Mouse (Mus musculus) liver, embryonic 11.5 days (tissue): ENCODE data around the gene Cops7a. TPM values are rescaled to one million over a fixed set of nuclear protein-coding genes. Genes with fewer than 3 reads are reported as not detected.

Source experiments
- ATAC-seq: fragments of 200-750 bp; cut with Nextera tagmentation; replicated peaks from 2 replicates; pipeline ENCODE4 v1.8.0; 2017; ENCODE audit warnings: moderate number of reproducible peaks, mild to moderate bottlenecking, moderate TSS enrichment, moderate library complexity; ENCODE audit not compliant: low FRiP score
- DNase-seq: peaks from one replicate; pipeline ENCODE4 v3.0.0-alpha.2; 2017; ENCODE audit warnings: low spot score
- H3K27ac ChIP-seq: fragments of 300-500 bp; sonication (generic); 2 replicates; pipeline ENCODE4 v1.5.1; 2014; ENCODE audit warnings: mild to moderate bottlenecking, low read depth, low read length, control low read depth
- H3K27me3 ChIP-seq: fragments of 300-500 bp; sonication (generic); replicated peaks from 2 replicates; pipeline ENCODE4 v1.6.1; 2014; ENCODE audit warnings: low read length, mixed read lengths; ENCODE audit not compliant: control insufficient read depth, insufficient read depth
- H3K36me3 ChIP-seq: fragments of 300-500 bp; sonication (generic); 2 replicates; pipeline ENCODE4 v1.6.1; 2014; ENCODE audit warnings: mild to moderate bottlenecking, low read length, moderate library complexity, mixed read lengths; ENCODE audit not compliant: control insufficient read depth, insufficient read depth
- H3K4me1 ChIP-seq: fragments of 300-500 bp; sonication (generic); replicated peaks from 2 replicates; pipeline ENCODE4 v1.6.1; 2014; ENCODE audit warnings: low read length, mixed read lengths; ENCODE audit not compliant: control insufficient read depth, insufficient read depth
- H3K4me2 ChIP-seq: fragments of 300-500 bp; sonication (generic); 2 replicates; pipeline ENCODE4 v1.6.1; 2014; ENCODE audit warnings: mild to moderate bottlenecking, control low read depth, moderate library complexity
- H3K4me3 ChIP-seq: fragments of 300-500 bp; sonication (generic); 2 replicates; pipeline ENCODE4 v1.5.1; 2014; ENCODE audit warnings: low read depth, low read length, control low read depth
- H3K9ac ChIP-seq: fragments of 300-500 bp; sonication (generic); 2 replicates; pipeline ENCODE4 v1.6.1; 2014; ENCODE audit warnings: low read depth, low read length, control low read depth
- H3K9me3 ChIP-seq: fragments of 300-500 bp; sonication (generic); 2 replicates; pipeline ENCODE4 v1.6.1; 2016; ENCODE audit warnings: low read length, inconsistent platforms, mixed read lengths; ENCODE audit not compliant: control insufficient read depth
- WGBS: fragments of 180-500 bp; shearing (Covaris S2); extraction: QIAGEN DNeasy Blood & Tissue Kit; methylation state at CpG from one replicate; pipeline ENCODE4 v1.1.7; 2014; 5-methylcytosine and 5-hydroxymethylcytosine counted together
- polyA plus RNA-seq: library from polyadenylated mRNA; unstranded; fragments of >200 nt; fragmentation: Nextera tagmentation; extraction: Ambion mirVana; gene quantifications from 2 replicates; pipeline ENCODE4 v1.2.1, GENCODE M21; 2014

Gene Cops7a
- polyA plus RNA-seq, 1 experiment from 2014 or later, result 147 TPM

DNA sequence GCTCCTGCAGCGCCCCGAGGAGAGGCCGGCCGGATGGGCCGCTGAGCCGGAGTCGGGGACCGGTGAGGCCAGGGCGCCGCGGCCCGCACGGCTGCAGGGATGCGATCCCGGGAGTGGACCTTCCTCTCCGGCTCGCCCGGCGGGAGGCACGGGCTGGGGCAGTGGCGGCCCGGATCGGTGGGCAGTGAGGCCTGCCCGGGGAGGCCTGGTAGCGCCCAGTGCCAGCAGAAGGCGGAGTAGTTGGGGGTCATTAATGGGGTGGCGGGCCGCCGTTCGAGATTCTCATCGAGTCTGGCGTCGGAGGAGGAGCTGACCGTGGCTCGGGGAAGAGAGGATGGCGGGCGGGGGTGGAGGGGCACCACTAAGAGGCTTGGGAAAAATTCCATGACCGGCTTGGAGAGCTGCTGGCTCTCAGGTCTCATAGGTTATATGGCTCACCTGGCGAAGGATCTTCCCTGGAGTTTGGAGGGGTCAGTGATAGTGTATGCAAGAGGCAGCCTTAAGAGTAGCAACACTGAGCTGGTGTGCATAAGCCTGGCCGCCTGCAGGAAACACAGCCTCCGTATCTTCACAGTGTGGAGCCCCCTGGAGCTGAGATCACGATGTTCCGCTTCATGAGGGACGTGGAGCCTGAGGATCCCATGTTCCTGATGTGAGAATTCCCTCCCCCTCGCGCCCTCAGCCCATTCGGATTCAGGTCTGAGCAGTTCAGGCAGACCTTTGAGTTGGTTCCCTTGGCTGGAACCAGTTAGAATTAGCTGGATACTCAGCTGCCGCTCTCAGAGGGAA, 33.6 kb downstream of the Cops7a start:
- H3K4me3 ChIP-seq, result peak overlapping the region; percentile 94
- no peaks in the 10 kb centered on the region for H3K27me3 ChIP-seq
- H3K9ac ChIP-seq, result peak overlapping the region; percentile 92
- peaks cover 20% of the 10 kb centered on the region for H3K36me3 ChIP-seq
- peak overlapping the region; percentile 92 for H3K4me2 ChIP-seq
- no peaks in the 10 kb centered on the region for H3K9me3 ChIP-seq
- DNase-seq, result peak; percentile 66
- peak overlapping the region; percentile 92 for H3K27ac ChIP-seq
- WGBS, result 1% methylated on average over 48 of the region's 48 CpGs
- H3K4me1 ChIP-seq, result peaks cover 15% of the 10 kb centered on the region
- ATAC-seq, result peak; percentile 22

GRCm38 (mm10) chr6:124930754-124931524, 34.4 kb downstream of the Cops7a start, which contains the start of gene Mlf2:
TSS of gene Mlf2 (plus strand) at chr6:124931386.
- ATAC-seq (peak; percentile 90), DNase-seq (peak; percentile 99)
- peak within 1 kb of the TSS; percentile 92 for H3K27ac ChIP-seq
- no peaks in the 10 kb centered on the region for H3K27me3 ChIP-seq
- WGBS, result 1% methylated on average over 59 of the region's 64 CpGs
- peak within 1 kb of the TSS; percentile 92 for H3K4me2 ChIP-seq
- H3K9ac ChIP-seq, result peak within 1 kb of the TSS; percentile 92
- no peaks in the 10 kb centered on the region for H3K9me3 ChIP-seq
- peak within 1 kb of the TSS; percentile 94 for H3K4me3 ChIP-seq
- peaks cover 18% of the 10 kb centered on the region for H3K4me1 ChIP-seq
- H3K36me3 ChIP-seq, result peaks cover 18% of the 10 kb centered on the region

DNA sequence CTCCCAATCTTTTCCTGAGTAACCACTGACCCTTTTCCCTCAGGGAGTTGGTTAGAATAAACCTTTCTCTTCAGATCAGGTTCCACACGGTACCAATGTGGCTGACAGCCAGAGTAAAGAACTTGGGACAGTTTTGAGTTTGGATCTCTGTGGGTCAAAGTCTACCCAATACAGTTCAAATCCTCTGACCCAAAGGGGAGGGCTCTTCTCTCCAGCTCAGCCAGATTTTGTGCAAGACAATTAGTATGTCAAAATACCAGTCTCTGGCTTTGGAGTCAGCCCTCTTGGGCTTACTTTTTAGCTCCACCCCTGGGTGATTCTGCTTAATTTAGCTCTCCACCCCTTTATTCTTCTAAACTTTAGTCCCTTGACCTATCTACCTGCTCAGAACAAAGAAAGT, 35.1 kb downstream of the Cops7a start:
- 0 out of 2 replicates have a peak overlapping the region, but pooled peaks have one; percentile 92 for H3K27ac ChIP-seq
- H3K9me3 ChIP-seq, result no peaks in the 10 kb centered on the region
- DNase-seq, result no peak
- peak overlapping the region; percentile 94 for H3K4me3 ChIP-seq
- no peaks in the 10 kb centered on the region for H3K27me3 ChIP-seq
- ATAC-seq, result no peak
- peak overlapping the region; percentile 92 for H3K4me2 ChIP-seq
- H3K9ac ChIP-seq, result peak overlapping the region; percentile 92; the same call in 1 of the 2 replicates
- WGBS, result 79% methylated on average over 1 of the region's 1 CpGs
- peaks cover 22% of the 10 kb centered on the region for H3K4me1 ChIP-seq
- H3K36me3 ChIP-seq, result peaks cover 17% of the 10 kb centered on the region

DNA sequence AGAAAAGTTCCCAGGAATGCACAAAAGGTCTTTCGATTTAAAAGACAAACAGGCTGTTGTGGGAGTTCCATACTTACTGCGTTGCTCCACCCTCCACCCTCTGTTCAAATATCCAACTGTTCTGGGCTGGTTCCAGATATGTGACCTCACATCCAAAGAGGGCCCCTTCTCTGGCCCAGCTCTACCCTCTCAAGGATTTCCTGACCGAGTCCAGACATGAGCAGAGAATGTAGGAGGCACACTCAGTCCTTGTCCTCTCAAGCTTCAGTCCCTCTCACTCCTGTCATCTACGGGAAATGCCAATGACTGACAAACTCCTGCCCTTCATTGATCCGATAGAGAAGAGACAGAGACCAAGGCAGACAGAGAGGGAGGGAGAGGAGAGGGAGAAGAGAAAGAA, 39.4 kb downstream of the Cops7a start:
- Histone ChIP-seq H3K4me1 (peaks cover 19% of the 10 kb centered on the region), H3K4me3 (no peak overlapping the region), H3K4me2 (peak overlapping the region; percentile 28; the same call in 1 of the 2 replicates), H3K9ac (no peak overlapping the region), H3K36me3 (no peaks in the 10 kb centered on the region), H3K27me3 (no peaks in the 10 kb centered on the region), H3K27ac (peak overlapping the region; percentile 23; the same call in 1 of the 2 replicates), H3K9me3 (no peaks in the 10 kb centered on the region)
- ATAC-seq (no peak), DNase-seq (no peak)
- 42% methylated on average over 5 of the region's 5 CpGs for WGBS

DNA sequence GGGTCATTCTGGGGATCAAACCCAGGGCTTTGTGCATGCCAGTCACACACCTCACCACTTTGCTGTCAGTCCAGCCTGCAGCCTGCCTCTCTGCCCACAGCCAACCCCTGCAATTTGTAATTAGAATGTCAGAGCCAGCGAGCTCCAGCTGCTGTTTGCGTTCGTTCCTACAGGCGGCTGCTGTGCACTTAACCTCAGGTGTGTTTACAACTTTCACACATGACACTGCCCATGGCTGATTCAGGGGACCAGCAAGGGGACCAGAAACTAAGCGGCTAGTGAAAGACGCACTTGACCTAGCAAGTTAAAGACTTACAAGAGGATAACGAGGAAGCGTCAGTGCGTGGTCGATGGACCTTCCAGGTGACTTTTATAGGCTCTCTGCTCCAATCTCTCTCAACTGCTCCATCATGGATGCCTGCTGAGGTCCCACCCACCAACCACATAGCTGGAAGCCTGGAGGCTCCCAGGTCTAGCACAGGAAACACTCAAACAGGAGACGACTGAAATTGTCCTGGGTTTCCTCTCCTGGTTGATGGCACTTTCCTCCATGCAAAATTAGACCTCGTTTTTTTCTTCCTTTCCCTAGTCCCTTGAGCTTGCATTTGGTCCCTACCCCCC, 40.1 kb downstream of the Cops7a start:
- H3K4me1 ChIP-seq, result peaks cover 23% of the 10 kb centered on the region
- no peak overlapping the region for H3K9ac ChIP-seq
- H3K36me3 ChIP-seq, result no peaks in the 10 kb centered on the region
- H3K27ac ChIP-seq, result no peak overlapping the region
- 39% methylated on average over 12 of the region's 12 CpGs for WGBS
- no peaks in the 10 kb centered on the region; the same call in 1 of the 2 replicates for H3K27me3 ChIP-seq
- peak overlapping the region; percentile 28; the same call in 1 of the 2 replicates for H3K4me2 ChIP-seq
- ATAC-seq (no peak), DNase-seq (no peak)
- H3K9me3 ChIP-seq, result no peaks in the 10 kb centered on the region
- H3K4me3 ChIP-seq, result no peak overlapping the region

- DNase-seq (no peak), ATAC-seq (no peak)
- no peak overlapping the region for H3K4me3 ChIP-seq
- peaks cover 27% of the 10 kb centered on the region for H3K4me1 ChIP-seq
- no peaks in the 10 kb centered on the region for H3K36me3 ChIP-seq
- WGBS, result 49% methylated on average over 4 of the region's 4 CpGs
- no peak overlapping the region for H3K4me2 ChIP-seq
- H3K9me3 ChIP-seq, result no peaks in the 10 kb centered on the region
- no peak overlapping the region for H3K9ac ChIP-seq
- H3K27ac ChIP-seq, result no peak overlapping the region
- H3K27me3 ChIP-seq, result peaks cover 20% of the 10 kb centered on the region
These were observed 43.8 kb downstream of the Cops7a start for GRCm38 (mm10) chr6:124921539-124921938.

- ATAC-seq, result no peak
- Histone ChIP-seq H3K9me3 (no peaks in the 10 kb centered on the region), H3K36me3 (no peaks in the 10 kb centered on the region), H3K27ac (peak overlapping the region; percentile 74), H3K27me3 (peaks cover 30% of the 10 kb centered on the region), H3K9ac (peak overlapping the region; percentile 1; the same call in 1 of the 2 replicates), H3K4me3 (no peak overlapping the region), H3K4me1 (peaks cover 26% of the 10 kb centered on the region), H3K4me2 (peak overlapping the region; percentile 40)
- 33% methylated on average over 9 of the region's 9 CpGs for WGBS
- DNase-seq, result no peak
These were observed 44.8 kb downstream of the Cops7a start for GRCm38 (mm10) chr6:124920318-124921085.
